Mouse (Mus musculus) layer of hippocampus, postnatal 10 days (tissue): ENCODE measurements at regions not wholly inside any gene's neighbourhood (a gene's known extent, or its start where the extent isn't known, plus 50 kb on each side); places are given as distances from the start of the nearest gene placed in this dataset.

Experiments used
- DNase-seq, 2 experiments: peaks; one replicate each; pipeline ENCODE4 v3.0.0; 2021; ENCODE audit warnings: low spot score in 2 of 2

DNA sequence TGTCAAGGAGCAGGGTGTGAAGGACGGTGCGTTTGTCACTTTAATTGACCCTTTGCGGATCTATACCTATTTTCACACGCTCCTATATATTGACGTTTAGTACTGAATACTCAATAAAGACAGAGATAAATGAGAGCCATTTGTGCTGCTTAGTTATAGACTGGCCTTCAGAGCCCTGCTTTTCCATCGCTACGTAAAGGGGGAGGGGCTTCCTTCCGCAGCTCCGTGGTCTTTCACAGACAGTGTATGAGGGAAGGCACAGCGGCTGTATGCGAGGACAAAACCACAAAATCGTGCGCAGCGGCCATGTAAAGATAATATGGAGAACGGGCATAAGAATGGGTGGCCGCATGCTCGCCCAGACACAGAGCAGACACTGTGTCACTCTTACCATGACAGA, 58.4 kb upstream of the Pced1b start:
- DNase-seq, result no peak

DNA sequence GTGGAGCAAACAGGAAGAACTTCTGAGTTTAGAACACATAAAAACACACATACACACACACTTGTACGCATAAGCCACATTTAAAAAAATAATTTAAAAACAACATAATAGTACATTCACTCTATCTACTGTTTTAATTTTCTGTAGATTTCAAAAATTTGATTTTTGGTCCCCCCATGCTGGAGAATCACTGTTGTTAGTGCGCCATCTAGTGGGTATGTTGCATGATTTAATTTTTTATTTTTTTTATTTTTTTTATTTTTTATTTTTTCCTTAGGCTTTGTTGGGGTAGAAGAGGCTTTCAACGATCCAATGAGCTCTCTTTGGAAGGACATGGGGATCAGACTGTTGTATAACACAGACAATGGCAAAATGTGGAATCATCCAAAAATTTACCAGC, 59.1 kb upstream of the Pced1b start:
- DNase-seq, result no peak

DNA sequence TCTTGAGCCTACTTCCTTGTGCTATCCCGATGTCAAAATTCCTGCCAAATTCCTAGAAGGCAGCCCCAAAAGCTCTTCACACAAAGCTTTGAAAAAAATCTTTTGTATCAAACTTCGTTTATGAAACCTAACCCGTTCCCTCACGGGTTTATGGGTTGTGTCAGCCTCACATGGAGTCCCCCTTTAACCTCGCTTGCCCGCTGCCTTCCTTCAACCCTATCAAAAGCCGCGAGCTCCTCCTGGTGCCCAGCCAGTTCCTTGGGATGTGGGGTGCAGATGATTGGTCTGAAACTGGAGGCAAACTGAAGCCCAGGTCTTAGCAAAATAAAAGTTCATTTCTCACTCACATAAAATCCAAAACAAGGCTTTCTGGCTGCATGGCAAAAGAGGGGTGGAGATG, 60.9 kb upstream of the Pced1b start:
- DNase-seq, result no peak

DNA sequence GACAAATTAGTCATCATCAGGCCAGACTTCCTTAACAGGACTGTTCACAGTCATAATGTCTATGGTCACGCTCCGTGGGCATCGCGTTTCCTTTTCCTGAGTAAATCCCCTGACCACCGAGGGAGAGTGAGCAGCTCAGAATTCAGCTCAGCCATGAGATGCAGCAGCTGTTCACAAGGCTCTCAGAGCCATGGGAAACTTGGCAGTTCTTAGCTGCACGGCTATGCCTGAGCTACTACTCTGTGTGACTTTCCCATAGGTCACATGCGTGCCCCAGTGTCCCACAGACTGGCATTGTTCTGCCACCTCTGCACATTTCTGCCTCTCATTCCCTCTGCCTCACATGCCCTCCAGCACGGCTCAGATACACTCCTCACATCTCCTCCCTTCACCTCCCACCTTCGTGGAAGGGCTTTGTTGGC, 64.3 kb upstream of the Pced1b start:
- no peak for DNase-seq

DNA sequence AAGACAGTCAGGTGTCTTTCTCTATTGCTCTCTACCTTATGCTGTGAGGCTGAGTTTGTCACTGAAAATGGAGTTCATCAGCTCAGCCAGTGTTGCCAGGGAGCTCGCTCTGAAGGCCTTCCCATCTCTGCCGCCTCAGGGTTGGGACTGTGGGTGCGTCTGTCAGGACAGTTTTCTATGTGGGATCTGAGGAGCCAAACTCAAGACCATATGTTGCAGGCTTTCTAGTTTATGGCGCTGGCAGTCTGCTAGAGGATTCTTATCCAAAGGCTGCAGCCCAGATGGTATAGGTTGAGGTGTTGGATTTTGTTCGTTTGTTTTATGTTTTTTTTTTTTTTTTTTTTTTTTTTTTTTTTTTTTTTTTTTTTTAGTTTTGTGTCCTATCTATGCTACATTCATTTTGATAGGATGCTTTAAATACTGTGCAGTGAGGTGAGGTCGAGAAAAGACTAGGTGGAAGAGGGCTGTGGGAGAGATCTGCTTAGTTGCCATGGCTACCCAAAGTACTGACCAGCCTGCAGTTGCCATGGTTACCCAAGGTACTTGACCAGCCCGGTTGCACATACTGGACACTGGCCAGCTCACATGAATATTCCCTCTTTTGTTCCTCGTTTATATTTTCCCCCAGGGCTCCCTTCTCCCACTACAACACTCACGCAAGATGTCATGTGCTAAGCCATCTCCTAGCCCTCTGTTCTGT, 65.8 kb upstream of the Pced1b start:
- no peak for DNase-seq

DNA sequence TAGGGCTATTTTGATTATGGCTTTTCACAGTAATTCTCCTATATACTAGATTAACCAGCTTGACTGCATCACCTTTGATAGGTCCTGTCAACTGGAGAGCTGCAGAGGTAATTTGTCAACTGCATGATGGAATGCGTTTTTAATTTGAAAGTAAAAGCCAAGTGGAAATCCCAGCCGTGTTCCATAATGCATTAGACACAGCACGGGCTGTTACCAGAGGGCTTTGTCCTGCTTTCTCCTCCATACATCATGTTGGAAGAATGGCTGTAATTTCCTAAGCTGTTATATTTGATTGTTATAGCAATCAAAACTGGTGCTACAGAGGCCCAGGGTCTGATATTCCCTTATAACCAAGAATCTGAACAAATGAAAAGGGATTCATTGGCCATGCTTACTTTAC, 68.6 kb upstream of the Pced1b start:
- DNase-seq, result no peak

DNA sequence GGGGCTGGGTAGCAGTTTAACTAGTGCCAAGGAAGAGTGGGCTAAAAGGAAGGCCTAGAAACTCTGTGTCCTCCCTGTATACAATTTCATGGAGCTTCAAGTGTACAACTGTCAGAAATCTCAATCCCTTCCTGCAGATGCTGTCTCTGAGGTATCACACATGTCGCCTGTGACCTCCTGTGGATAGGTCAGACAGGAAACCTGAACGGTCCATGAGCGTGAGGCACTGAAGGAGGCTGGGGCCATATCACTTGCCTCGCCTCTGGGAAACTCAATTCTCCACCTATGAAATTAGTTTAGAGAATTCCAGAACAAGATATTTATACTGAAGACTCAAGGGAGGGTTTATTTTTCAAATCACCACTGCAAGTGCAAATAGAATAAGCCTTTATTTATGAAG, 69.1 kb upstream of the Pced1b start:
- no peak for DNase-seq

DNA sequence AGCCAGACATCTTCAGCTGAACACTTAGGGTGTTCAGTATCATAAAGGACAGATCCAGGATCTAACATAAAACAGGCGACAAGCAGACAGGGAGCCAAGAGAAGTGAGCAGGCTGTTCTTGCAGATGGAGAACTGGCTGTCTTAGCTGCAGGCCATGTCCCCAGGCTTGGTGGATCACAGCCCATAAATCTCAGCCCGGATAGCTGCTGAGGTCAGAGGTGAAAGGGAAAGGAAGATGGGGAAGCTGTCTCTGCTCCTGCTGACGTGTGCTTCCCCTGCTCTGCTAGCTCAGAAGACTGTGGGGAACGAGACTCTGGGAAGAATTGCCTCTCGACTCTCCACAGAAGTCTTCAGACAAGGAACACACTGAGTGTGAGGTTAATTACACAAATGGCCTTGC, 71.9 kb upstream of the Pced1b start:
- DNase-seq, result no peak

DNA sequence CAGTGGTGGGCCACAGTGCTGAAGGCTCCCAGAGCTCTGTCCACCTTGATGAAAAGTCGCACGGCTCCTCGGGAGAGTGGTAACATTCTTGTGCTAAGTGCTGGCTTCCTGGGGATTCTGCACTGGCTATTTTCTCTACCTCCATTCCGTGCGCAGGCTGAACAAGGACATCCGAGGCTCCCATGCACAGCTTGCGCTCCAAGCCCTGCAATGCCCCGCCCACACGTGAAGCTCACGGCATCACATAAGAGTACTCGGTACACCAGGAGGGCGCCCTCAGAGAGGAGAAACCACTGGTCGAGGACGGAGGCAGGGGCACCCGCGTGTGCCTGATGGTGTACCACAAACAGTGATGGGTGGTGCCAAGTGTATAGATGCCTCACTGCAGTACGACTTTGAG, 73.7 kb upstream of the Pced1b start:
- no peak for DNase-seq

DNA sequence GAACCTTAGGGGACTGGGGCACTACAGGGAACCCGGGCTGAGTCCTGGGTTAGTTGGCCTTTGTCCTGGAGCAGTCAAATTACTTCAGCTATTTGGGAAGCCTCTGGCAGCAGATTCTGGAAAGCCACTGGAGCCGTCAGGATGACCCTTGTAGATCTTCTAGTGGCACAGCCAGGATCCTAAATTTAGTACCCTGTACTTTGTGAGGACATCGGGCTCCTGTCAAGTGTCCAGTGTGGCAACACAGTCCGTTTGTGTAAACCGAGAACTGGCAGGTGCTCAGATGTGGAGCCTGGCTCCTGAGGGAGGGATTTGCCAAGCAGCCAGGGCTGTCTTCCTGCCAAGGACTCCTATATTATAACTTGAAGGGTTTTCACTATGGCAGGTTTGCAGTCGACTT, 76.8 kb upstream of the Pced1b start:
- DNase-seq, result no peak

DNA sequence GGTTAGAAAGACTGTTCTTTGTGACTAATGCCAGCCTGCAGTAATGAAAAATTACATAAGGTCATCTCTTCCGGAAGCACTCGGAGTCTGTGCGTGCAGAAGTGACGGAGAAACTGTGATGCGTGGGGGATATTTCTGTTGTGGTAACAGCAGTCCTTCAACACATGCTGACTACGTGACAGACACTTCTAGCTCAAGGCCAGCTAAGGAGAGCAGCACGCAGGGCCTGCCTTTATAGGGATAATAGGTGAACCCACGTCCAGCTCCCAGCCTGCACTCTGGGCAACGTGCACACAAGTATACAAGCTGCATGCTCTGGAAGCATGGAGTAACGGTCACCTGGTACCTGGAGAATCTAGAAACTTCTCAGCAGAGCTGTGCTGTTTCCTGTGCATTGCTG, 77.5 kb upstream of the Pced1b start:
- DNase-seq, result no peak

DNA sequence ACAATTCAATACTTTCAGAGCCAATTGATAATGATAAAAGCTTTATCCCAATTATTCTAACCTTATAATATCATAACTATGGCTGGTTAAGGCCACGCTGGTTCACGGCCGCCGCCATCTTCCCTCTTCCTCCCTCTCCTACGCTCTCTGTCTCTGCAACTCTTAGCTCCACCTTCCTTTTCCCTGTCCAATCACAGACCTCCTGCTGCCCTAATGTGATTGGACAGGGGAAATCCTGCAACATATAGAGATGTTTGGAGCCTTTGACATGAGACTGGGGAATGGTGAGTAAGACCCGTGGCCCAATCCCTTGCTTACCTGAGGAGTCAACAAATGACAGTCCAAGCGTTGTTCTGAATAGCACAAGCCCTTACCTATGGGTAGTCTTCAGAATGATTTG, 79.8 kb upstream of the Pced1b start:
- DNase-seq, result no peak

DNA sequence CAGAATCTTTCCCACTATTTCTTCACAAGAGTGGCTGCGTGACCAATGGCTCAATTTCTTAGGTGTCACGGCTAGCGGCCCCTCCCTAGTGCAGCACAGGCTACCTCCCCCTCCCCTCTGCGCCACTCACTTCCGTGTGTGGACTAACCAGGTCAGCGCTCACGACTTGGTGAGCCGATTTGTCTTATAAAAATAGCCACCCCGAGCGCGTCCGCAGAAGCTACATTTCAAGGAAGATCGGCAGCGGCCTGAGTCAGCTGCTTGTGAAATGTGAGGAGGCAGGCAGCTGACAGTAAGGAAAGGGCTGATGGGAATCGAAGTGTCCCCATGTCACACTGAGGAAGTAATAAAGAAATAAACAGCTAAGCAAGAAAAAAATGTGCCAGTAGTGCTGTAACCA, 82.3 kb upstream of the Pced1b start:
- no peak for DNase-seq

DNA sequence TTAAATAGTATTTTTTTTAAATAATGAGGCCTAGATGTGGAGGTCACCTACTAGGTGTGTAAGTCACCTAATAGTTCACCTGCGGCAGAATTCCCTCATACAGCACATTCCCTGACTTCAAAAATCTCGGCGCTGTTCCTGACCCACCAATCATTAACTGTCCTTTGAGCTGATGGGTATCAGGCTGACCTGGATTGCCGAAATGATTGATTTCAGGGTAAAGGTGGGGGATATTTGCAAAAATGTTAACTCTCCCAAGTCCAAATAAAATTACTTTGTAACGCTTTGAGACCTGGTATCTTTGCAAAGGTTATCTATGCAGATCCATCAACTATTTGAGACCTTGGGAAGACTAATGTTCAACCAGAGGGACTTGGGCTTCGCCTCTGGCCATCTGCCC, 82.9 kb upstream of the Pced1b start:
- no peak for DNase-seq

DNA sequence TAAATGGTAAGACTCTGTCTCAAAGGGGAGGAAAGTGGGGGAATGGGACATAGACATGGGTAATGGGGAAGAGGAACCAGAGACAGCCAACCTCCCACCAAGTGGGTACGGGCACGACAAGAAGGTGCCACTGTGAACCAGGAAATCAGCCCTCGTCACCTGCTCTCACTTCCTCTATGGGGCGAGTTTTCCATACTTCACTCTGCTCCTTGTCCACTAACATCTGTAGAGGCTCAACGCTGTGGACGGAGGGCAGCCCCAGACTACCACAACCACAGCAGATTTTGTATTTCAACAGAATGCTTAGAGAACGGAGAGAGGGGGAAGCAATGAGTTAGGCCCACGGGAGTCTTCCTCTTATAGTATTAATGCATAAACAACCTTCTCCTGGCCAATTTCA, 83.8 kb upstream of the Pced1b start:
- no peak for DNase-seq

DNA sequence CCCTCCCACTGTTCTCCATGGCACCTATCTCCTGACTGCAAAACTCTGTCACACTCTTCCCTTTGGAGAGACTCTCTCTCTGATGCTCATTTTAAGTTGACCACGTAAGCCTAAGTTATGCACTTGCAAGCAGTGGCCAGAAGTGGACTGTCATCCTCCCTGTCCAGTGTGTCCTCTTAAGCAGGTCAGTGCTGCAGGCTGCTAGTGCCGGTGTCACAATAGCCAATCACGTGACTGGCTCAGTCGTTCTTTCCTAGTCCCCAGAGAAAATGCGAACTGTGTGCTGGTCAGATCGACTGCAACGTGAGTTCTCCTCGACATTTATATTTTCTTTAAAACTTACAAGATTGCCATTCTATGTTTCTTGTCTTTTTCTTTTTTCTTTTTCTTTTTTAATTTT, 84.6 kb upstream of the Pced1b start:
- no peak for DNase-seq

DNA sequence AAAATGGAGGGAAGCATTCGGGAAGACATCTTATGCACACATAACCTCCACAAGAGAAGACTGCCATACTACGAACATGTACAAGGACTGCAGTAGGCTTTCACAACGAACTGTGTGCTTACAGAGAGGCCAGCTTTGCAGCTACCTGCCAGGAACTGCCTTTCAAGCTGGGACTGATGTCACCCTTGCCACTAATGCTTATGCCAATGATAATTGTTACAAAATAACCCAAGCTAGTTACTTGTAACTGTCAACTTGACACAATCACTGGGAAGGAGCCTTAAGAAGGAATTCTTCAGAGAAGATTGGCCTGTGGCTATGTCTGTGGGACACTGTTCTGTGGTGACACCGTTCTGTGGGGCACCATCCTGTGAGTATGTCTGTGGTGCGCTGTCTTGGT, 85.4 kb upstream of the Pced1b start:
- no peak for DNase-seq

DNA sequence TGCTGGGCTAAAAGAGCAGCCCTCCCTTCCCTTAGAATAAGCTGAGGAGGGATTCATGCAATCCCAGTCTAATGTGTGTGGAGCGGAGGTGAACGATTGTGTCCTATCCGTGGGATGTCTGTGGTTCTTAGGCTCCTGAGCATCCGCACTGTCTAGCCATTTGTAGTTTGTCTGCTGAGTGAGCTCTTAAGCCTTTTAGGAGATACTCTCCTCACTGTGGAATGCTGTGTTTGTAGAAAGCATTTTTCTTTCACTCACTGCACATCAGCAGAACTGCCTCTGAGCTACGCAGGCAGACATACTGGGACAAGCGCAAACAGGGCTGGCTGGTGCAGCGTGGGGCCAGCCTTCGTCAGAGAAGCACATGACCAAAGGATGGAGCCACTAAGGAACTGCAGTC, 94.6 kb upstream of the Pced1b start:
- peak; percentile 6 to 22 for DNase-seq

DNA sequence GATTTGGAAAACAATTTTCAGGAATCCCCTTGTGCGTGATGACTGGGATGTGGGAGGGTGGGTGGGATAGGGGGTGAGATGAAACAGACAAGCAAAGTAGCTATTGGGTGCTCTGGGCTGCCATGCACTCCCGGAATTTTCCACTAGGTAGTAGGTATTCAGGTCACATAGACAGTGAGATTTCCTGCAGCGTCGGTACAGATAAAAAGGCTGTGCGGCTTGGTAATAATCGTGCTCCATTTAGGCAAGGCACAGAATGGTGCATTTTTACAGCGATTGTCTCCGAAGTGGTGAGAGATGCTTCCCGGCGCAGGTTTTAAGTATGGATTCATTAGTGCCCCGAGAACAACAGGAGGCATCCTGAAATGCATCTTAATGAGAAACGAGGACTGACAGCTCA, 95.1 kb upstream of the Pced1b start:
- peak in 1 of 2 experiments; percentile 9 for DNase-seq

DNA sequence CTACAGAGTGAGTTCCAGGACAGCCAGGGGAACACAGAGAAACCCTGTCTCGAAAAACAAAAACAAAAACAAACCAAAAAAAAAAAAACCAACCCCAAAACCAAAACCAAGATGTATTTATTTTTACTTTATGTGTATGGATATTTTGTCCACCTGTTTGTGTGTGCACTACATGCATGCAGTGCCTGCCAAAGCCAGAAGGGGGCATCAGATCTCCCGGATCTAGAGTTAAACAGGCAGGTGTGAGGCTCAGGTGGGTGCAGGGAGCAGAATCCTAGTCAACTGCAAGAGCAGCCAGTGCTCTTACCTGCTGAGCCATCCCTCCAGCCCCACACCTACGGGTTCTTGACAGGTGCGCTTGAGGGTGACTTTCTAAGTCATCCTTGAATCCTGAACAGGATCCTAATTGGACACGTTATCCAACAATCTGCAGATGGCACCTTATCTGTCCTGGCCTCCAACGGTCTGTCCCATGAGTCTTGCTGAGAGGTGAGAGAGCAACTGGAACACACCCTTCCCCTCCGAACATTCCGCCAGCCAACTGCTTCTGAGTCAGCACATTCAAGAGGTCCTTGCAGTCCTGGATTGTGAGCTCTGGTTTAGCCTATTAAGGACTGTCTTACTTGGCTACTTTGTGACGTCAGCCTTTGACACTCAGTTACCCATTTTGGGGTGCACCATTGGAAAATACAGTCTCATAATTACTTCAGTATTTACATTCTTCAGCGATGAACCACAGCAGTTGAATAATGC, 95.4 kb upstream of the Slc38a4 start:
- DNase-seq, result no peak

DNA sequence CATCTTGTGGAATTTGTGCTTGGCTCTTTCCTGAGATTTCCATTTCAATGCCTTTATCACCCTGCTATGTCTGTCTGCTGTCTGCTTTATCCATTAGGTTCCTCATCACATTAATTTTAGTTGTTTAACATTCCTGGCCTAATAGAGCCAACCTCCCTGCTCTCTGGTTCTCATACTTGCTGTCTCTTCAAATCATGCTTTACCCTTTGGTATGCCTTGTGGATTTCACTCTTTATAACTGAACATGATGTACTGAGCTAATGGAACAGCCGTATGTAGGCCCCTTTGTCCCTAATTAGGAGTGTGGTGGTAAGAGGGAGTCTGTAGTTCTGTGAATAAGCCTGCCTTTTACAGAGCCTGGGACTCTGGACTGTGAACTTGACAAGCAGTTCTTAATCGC, 86.2 kb upstream of the Slc38a4 start:
- no peak for DNase-seq

DNA sequence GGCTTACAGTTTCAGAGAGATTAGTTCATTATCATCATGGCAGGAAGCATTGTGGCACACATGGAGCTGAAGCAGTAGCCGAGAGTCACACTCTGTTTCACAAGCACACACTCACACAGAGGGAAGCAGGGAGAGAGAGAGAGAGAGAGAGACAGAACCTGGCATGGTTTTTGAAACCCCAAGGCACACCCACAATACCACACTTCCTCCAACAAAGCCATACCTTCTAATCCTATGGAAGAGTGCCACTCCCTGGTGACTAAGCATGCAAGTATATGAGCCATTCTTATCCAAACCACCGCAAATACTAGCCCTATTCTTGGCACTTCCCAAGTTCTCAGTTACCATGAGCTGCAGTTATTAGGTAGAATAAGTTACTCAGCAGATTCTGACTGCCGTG, 82.5 kb upstream of the Slc38a4 start:
- no peak for DNase-seq

DNA sequence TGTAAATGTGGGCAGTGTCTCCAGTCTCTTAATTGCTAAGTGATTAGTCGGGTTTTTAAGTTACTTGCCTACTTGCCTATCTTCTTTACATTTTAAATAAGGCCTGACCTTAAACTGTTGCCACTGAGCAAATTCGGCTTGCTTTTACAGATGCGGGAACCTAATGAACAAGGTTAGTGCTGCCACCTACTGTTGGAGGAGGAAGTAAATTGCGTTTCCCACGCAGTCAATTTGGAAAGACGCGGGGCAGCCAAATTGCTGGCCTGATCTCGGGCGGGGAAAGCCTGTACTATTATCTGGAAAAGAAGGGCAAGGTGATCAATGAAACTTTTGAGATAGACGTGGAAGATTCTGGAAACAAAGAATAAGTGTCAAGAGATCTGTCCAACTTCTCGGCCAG, 79.5 kb upstream of the Slc38a4 start:
- peak; percentile 39 to 55 for DNase-seq
